Comparison of ENCODE assay signal across 11 mouse cellular contexts in genomic region chr9:77481380-77481779, GRCm38 (mm10).
DNase-seq lines count a peak whose midpoint lies in the region; ATAC-seq and TF ChIP-seq lines count a peak whose summit lies in the region.
"Had no signal": no experiment of that assay in that cellular context is flagged by ENCODE, and none has a peak within 500 bp of the region (broad histone marks: within the 10 kb centered on the region; RNA-seq: fewer than 3 reads in every experiment).

No protein-coding gene starts in this region.

- peak; percentile 27 for DNase-seq in kidney, adult 2 months
- DNase-seq in adrenal gland, postnatal 25 days: peak; percentile 48
- DNase-seq in midbrain, embryonic 10.5 days (ENCODE audit: low spot score): no peak
- no peak for DNase-seq in cerebellum, postnatal 36 days
- DNase-seq: embryo, embryonic 11 days had no signal

- H3K27me3 ChIP-seq in kidney, adult 2 months (replicated peaks; ENCODE audit: control insufficient read depth, insufficient read depth, low read length): no peaks in the 10 kb centered on the region
- no peaks in the 10 kb centered on the region for H3K27me3 ChIP-seq in kidney, embryonic 16.5 days (ENCODE audit: insufficient read depth, low read length)
- no peaks in the 10 kb centered on the region for H3K27me3 ChIP-seq in heart, embryonic 13.5 days (replicated peaks)
- no peaks in the 10 kb centered on the region for H3K27me3 ChIP-seq in stomach, embryonic 15.5 days (replicated peaks)
- no peaks in the 10 kb centered on the region for H3K27me3 ChIP-seq in midbrain, embryonic 10.5 days (ENCODE audit: low read depth, poor library complexity, severe bottlenecking)
- H3K27me3 ChIP-seq: midbrain, embryonic 13.5 days had no signal

- H3K9me3 ChIP-seq in kidney, embryonic 16.5 days (ENCODE audit: low read length): no peaks in the 10 kb centered on the region
- H3K9me3 ChIP-seq in heart, embryonic 13.5 days: no peaks in the 10 kb centered on the region
- H3K9me3 ChIP-seq in stomach, embryonic 15.5 days: no peaks in the 10 kb centered on the region
- H3K9me3 ChIP-seq in midbrain, embryonic 10.5 days (replicated peaks): no peaks in the 10 kb centered on the region
- H3K9me3 ChIP-seq: midbrain, embryonic 13.5 days had no signal

- no peak overlapping the region for H3K4me3 ChIP-seq in kidney, adult 2 months (ENCODE audit: insufficient read depth, low read depth, low read length)
- no peak overlapping the region for H3K4me3 ChIP-seq in kidney, embryonic 16.5 days (ENCODE audit: low read length)
- H3K4me3 ChIP-seq in heart, embryonic 13.5 days: no peak overlapping the region
- H3K4me3 ChIP-seq in stomach, embryonic 15.5 days (replicated peaks): no peak overlapping the region
- H3K4me3 ChIP-seq in midbrain, embryonic 10.5 days: no peak overlapping the region
- H3K4me3 ChIP-seq: midbrain, embryonic 13.5 days had no signal

- H3K9ac ChIP-seq in kidney, embryonic 16.5 days (replicated peaks; ENCODE audit: low read length): no peak overlapping the region
- 0 out of 2 replicates have a peak overlapping the region, but pooled peaks have one; percentile 34 for H3K9ac ChIP-seq in heart, embryonic 13.5 days
- no peak overlapping the region for H3K9ac ChIP-seq in stomach, embryonic 15.5 days
- H3K9ac ChIP-seq: liver, embryonic 14.5 days; midbrain, embryonic 13.5 days had no signal

- TF ChIP-seq POLR2A in kidney, adult 2 months (IDR thresholded peaks at IDR 0.05; ENCODE audit: low read depth, low read length): no peak

- 44% methylated on average over 7 of the region's 7 CpGs for WGBS in kidney, adult 2 months
- WGBS in kidney, embryonic 16.5 days: 59% methylated on average over 7 of the region's 7 CpGs
- WGBS in heart, embryonic 13.5 days: 46% methylated on average over 7 of the region's 7 CpGs
- WGBS in stomach, embryonic 15.5 days: 21% methylated on average over 7 of the region's 7 CpGs
- 75% methylated on average over 7 of the region's 7 CpGs for WGBS in midbrain, embryonic 10.5 days

- H3K36me3 ChIP-seq in kidney, adult 2 months (ENCODE audit: control insufficient read depth, insufficient read depth, low read length): no peaks in the 10 kb centered on the region
- H3K36me3 ChIP-seq in kidney, embryonic 16.5 days (ENCODE audit: insufficient read depth, low read length): no peaks in the 10 kb centered on the region
- H3K36me3 ChIP-seq in heart, embryonic 13.5 days: no peaks in the 10 kb centered on the region
- no peaks in the 10 kb centered on the region for H3K36me3 ChIP-seq in stomach, embryonic 15.5 days
- H3K36me3 ChIP-seq in midbrain, embryonic 10.5 days: no peaks in the 10 kb centered on the region
- H3K36me3 ChIP-seq: midbrain, embryonic 13.5 days had no signal

- ATAC-seq in kidney, embryonic 16.5 days (ENCODE audit: low FRiP score, low TSS enrichment): no peak
- ATAC-seq in heart, embryonic 13.5 days (ENCODE audit: extremely low read depth, insufficient number of reproducible peaks, low FRiP score, low TSS enrichment): no peak
- ATAC-seq in stomach, embryonic 15.5 days (ENCODE audit: insufficient read depth, low FRiP score, low read depth): no peak
- no peak for ATAC-seq in monocyte, adult 5-6 weeks (replicated peaks; ENCODE audit: insufficient number of reproducible peaks, low FRiP score, low TSS enrichment, poor library complexity, severe bottlenecking)

- TF ChIP-seq CTCF in kidney, adult 2 months (conservative IDR thresholded peaks at IDR 0.05; ENCODE audit: insufficient read depth, insufficient read length, low read depth, low read length): no peak

- H3K4me2 ChIP-seq in kidney, embryonic 16.5 days (replicated peaks; ENCODE audit: low read depth, low read length): no peak overlapping the region
- H3K4me2 ChIP-seq in heart, embryonic 13.5 days: no peak overlapping the region
- 0 out of 2 replicates have a peak overlapping the region, but pooled peaks have one; percentile 10 for H3K4me2 ChIP-seq in stomach, embryonic 15.5 days
- H3K4me2 ChIP-seq: midbrain, embryonic 13.5 days had no signal

- H3K27ac ChIP-seq in kidney, adult 2 months (ENCODE audit: insufficient read depth, low read depth, low read length): no peak overlapping the region
- H3K27ac ChIP-seq in kidney, embryonic 16.5 days (ENCODE audit: low read length): no peak overlapping the region
- H3K27ac ChIP-seq in heart, embryonic 13.5 days (replicated peaks): 0 out of 2 replicates have a peak overlapping the region, but pooled peaks have one; percentile 24
- H3K27ac ChIP-seq in stomach, embryonic 15.5 days: peak overlapping the region; percentile 69; the same call in 1 of the 2 replicates
- no peak overlapping the region; the same call in 1 of the 2 replicates for H3K27ac ChIP-seq in midbrain, embryonic 10.5 days (replicated peaks)
- H3K27ac ChIP-seq: liver, embryonic 14.5 days had no signal

- no peaks in the 10 kb centered on the region for H3K4me1 ChIP-seq in kidney, adult 2 months (ENCODE audit: control insufficient read depth, insufficient read depth, low read length)
- H3K4me1 ChIP-seq in kidney, embryonic 16.5 days (ENCODE audit: insufficient read depth, low read length): peaks cover 31% of the 10 kb centered on the region
- H3K4me1 ChIP-seq in heart, embryonic 13.5 days: peaks cover 60% of the 10 kb centered on the region
- H3K4me1 ChIP-seq in stomach, embryonic 15.5 days: peaks cover 32% of the 10 kb centered on the region
- H3K4me1 ChIP-seq in midbrain, embryonic 10.5 days: peaks cover 61% of the 10 kb centered on the region

Comparison
In these comparisons a context has a peak if more than half of its experiments do, and no peak if none do; other contexts are left out.
1. DNase-seq: peak in kidney, adult 2 months (single experiment) and adrenal gland, postnatal 25 days (single experiment); none in midbrain, embryonic 10.5 days (single experiment) and cerebellum, postnatal 36 days (0 of 2).
2. H3K27ac ChIP-seq: peak in heart, embryonic 13.5 days (single experiment) and stomach, embryonic 15.5 days (single experiment); none in kidney, adult 2 months (single experiment), kidney, embryonic 16.5 days (single experiment) and midbrain, embryonic 10.5 days (single experiment).